Mouse (Mus musculus) embryonic facial prominence, embryonic 11.5 days (tissue): ENCODE measurements around the gene Auts2. TPM values are rescaled to one million over a fixed set of nuclear protein-coding genes. Genes with fewer than 3 reads are reported as not detected.

Experiments
- ATAC-seq: fragments of 200-750 bp; cut with Nextera tagmentation; replicated peaks from 2 replicates; pipeline ENCODE4 v1.8.0; 2017; ENCODE audit warnings: low read depth; ENCODE audit not compliant: insufficient number of reproducible peaks, low FRiP score, low TSS enrichment
- DNase-seq: peaks from one replicate; pipeline ENCODE4 v3.0.0-alpha.2; 2015; ENCODE audit warnings: low spot score
- H3K27ac ChIP-seq: fragments of 300-500 bp; sonication (generic); replicated peaks from 2 replicates; pipeline ENCODE4 v1.5.1; 2014; ENCODE audit warnings: mild to moderate bottlenecking, low read depth, low read length, control low read depth
- H3K27me3 ChIP-seq: fragments of 300-500 bp; sonication (generic); 2 replicates; pipeline ENCODE4 v1.6.1; 2014; ENCODE audit warnings: mild to moderate bottlenecking, low read length, moderate library complexity, mixed read lengths; ENCODE audit not compliant: control insufficient read depth, insufficient read depth
- H3K36me3 ChIP-seq: fragments of 300-500 bp; sonication (generic); replicated peaks from 2 replicates; pipeline ENCODE4 v1.6.1; 2014; ENCODE audit warnings: low read depth, mild to moderate bottlenecking, low read length, moderate library complexity, mixed read lengths; ENCODE audit not compliant: control insufficient read depth, insufficient read depth
- H3K4me1 ChIP-seq: fragments of 300-500 bp; sonication (generic); 2 replicates; pipeline ENCODE4 v1.6.1; 2014; ENCODE audit warnings: low read length, mixed read lengths; ENCODE audit not compliant: control insufficient read depth, insufficient read depth
- H3K4me2 ChIP-seq: fragments of 300-500 bp; sonication (generic); 2 replicates; pipeline ENCODE4 v1.6.1; 2014; ENCODE audit warnings: low read depth, mild to moderate bottlenecking, control low read depth, low read length, moderate library complexity
- H3K4me3 ChIP-seq: fragments of 300-500 bp; sonication (generic); 2 replicates; pipeline ENCODE4 v1.5.1; 2014; ENCODE audit warnings: low read depth, low read length, control low read depth
- H3K9ac ChIP-seq: fragments of 300-500 bp; sonication (generic); replicated peaks from 2 replicates; pipeline ENCODE4 v1.6.1; 2014; ENCODE audit warnings: mild to moderate bottlenecking, control low read depth, low read length
- H3K9me3 ChIP-seq: fragments of 300-500 bp; sonication (generic); replicated peaks from 2 replicates; pipeline ENCODE4 v1.6.1; 2016; ENCODE audit warnings: mild to moderate bottlenecking, low read length, inconsistent platforms, mixed read lengths; ENCODE audit not compliant: control insufficient read depth
- WGBS: fragments of 180-500 bp; shearing (Covaris S2); extraction: QIAGEN DNeasy Blood & Tissue Kit; methylation state at CpG from one replicate; pipeline ENCODE4 v1.1.7; 2014; 5-methylcytosine and 5-hydroxymethylcytosine counted together
- polyA plus RNA-seq: library from polyadenylated mRNA; unstranded; fragments of >200 nt; fragmentation: Nextera tagmentation; extraction: Ambion mirVana; gene quantifications from 2 replicates; pipeline ENCODE4 v1.2.1, GENCODE M21; 2014

The Auts2 gene
- polyA plus RNA-seq, 1 experiment from 2014 or later: 30.5 TPM

GRCm38 (mm10) chr5:131597503-131597902, 945.6 kb downstream of the Auts2 start:
- WGBS: 62% methylated on average over 3 of the region's 3 CpGs
- H3K4me2 ChIP-seq: no peak overlapping the region
- no peaks in the 10 kb centered on the region for H3K36me3 ChIP-seq
- DNase-seq (no peak), ATAC-seq (no peak)
- peaks cover 9% of the 10 kb centered on the region for H3K4me1 ChIP-seq
- no peak overlapping the region for H3K4me3 ChIP-seq
- no peaks in the 10 kb centered on the region for H3K27me3 ChIP-seq
- no peak overlapping the region for H3K27ac ChIP-seq
- H3K9ac ChIP-seq: no peak overlapping the region
- no peaks in the 10 kb centered on the region for H3K9me3 ChIP-seq

DNA sequence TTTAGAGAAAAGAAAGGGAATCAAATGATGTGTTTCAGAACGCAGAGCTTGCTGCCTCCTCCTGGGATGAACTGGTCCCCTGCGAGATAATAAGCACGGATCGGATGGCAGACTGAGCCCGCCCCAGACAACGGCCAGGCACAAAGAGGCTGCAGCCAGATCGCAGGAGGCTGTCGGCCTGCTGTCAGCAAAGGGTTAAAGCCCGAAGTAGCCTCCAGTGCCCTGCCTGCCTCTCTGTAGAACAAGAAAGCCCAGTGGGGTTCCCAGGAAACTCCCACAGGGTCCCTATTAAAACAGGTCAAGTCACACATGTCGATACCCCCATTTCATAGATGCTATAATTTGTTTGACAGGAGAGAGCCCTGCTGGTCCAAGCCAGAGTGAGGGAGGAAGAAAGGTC, 946.6 kb downstream of the Auts2 start:
- under 1% methylated on average over 10 of the region's 10 CpGs for WGBS
- DNase-seq: peak; percentile 57
- Histone ChIP-seq H3K4me2 (no peak overlapping the region; the same call in 1 of the 2 replicates), H3K4me1 (peaks cover 9% of the 10 kb centered on the region), H3K9me3 (no peaks in the 10 kb centered on the region), H3K27ac (no peak overlapping the region), H3K4me3 (no peak overlapping the region), H3K9ac (no peak overlapping the region), H3K27me3 (no peaks in the 10 kb centered on the region), H3K36me3 (no peaks in the 10 kb centered on the region)
- 0 out of 2 replicates have a peak, but pooled peaks have one; percentile 26 for ATAC-seq

GRCm38 (mm10) chr5:131595730-131596129, 947.4 kb downstream of the Auts2 start:
- H3K27me3 ChIP-seq: no peaks in the 10 kb centered on the region
- ATAC-seq: no peak
- peaks cover 7% of the 10 kb centered on the region for H3K4me1 ChIP-seq
- no peak overlapping the region for H3K27ac ChIP-seq
- DNase-seq: no peak
- H3K36me3 ChIP-seq: no peaks in the 10 kb centered on the region
- no peak overlapping the region for H3K4me3 ChIP-seq
- WGBS: 24% methylated on average over 8 of the region's 8 CpGs
- H3K4me2 ChIP-seq: no peak overlapping the region
- H3K9me3 ChIP-seq: no peaks in the 10 kb centered on the region
- no peak overlapping the region for H3K9ac ChIP-seq

DNA sequence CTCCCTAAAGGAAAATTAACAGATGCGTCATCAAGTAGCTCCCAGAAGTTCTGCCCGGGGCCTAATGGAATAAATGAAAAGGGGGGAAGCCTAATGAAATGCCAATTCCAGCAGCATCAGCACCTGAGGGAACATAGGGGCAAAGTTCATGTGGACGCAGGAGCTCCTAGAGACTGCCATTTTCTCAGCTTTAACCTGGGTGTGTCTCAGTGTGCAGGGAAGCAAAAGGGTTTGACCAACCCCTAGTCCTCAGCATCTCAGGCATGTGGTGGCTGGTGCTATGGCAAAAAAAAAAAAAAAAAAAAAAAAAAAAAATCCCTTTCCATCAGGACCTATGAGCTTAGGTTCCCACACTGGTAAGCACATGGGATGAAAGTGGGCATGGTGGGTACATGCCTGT, 948.5 kb downstream of the Auts2 start:
- Histone ChIP-seq H3K4me3 (no peak overlapping the region), H3K9me3 (no peaks in the 10 kb centered on the region), H3K27ac (no peak overlapping the region), H3K9ac (no peak overlapping the region), H3K4me2 (no peak overlapping the region), H3K27me3 (no peaks in the 10 kb centered on the region), H3K36me3 (no peaks in the 10 kb centered on the region), H3K4me1 (peaks cover 3% of the 10 kb centered on the region; the same call in 1 of the 2 replicates)
- no peak for DNase-seq
- no peak for ATAC-seq
- WGBS: 70% methylated on average over 3 of the region's 3 CpGs

DNA sequence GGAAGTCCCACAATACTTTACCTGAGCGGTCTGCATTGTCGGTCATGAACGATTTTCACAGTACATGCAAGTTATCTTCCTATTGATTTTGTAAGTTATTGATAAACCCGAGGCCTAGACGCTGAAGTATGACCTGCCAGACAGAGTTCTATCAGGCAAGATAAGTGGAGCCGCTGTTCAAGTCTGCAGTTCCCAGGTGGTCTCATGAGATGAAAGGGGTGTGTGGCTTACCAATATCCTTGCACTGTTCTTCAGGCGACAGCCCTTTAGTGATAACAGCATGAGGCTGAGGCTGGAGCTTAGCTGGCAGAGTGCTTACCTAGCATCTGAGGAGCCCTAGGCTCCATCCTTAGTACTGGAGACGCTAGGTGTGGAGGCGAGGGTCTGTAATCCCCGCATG, 949.9 kb downstream of the Auts2 start:
- WGBS: 92% methylated on average over 10 of the region's 10 CpGs
- peaks cover 3% of the 10 kb centered on the region; the same call in 1 of the 2 replicates for H3K4me1 ChIP-seq
- no peak overlapping the region for H3K9ac ChIP-seq
- no peak overlapping the region for H3K27ac ChIP-seq
- DNase-seq (no peak), ATAC-seq (no peak)
- no peaks in the 10 kb centered on the region for H3K27me3 ChIP-seq
- H3K4me2 ChIP-seq: no peak overlapping the region
- no peaks in the 10 kb centered on the region for H3K36me3 ChIP-seq
- no peak overlapping the region for H3K4me3 ChIP-seq
- H3K9me3 ChIP-seq: no peaks in the 10 kb centered on the region

DNA sequence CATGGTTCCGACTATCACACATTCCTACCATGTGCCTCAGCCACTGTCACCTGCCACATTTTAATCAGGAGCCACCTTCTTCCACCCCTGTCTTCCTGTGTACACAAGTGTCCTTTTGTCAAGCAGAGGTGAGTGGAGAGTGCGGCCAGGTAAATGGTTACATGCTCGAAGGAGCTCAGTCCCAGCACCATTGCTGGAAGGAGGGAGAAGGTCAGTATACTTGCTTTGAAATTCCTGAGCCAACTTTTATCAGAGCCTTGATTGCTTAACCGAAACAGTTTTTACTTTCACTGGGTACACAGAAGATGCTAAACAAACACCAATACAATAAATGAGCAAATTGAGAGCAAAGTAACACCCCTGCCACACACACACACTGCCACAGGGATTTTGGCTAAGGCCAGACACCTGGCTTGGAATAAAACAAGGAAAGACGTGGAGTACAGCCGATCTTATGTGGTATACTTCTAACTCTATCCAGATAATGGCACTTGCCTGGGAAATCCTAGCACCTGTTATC, 953.1 kb downstream of the Auts2 start:
- ATAC-seq (no peak), DNase-seq (no peak)
- H3K27me3 ChIP-seq: no peaks in the 10 kb centered on the region
- H3K4me1 ChIP-seq: peaks cover 3% of the 10 kb centered on the region; the same call in 1 of the 2 replicates
- H3K4me2 ChIP-seq: no peak overlapping the region
- H3K9me3 ChIP-seq: no peaks in the 10 kb centered on the region
- WGBS: 92% methylated on average over 6 of the region's 6 CpGs
- no peak overlapping the region for H3K4me3 ChIP-seq
- H3K9ac ChIP-seq: no peak overlapping the region
- no peaks in the 10 kb centered on the region for H3K36me3 ChIP-seq
- H3K27ac ChIP-seq: no peak overlapping the region

DNA sequence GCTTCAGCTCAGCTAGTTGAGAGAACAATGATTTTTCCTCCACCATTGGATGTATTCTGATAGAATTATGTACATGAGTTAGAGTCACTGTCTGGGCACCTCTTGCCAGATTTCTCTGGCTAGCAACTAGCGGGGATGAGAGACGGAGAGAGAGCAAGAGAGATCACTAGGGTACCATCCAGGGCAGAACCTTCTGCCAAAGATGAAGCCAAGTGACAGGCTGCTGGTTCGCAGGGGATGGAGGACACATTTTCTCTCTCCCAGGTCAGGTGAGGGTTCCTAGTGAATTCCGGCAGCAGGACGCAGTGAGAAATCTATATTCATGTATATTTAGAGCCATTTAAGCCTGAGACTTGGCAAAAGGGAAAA, 956.8 kb downstream of the Auts2 start:
- WGBS: 82% methylated on average over 5 of the region's 5 CpGs
- Histone ChIP-seq H3K27ac (no peak overlapping the region), H3K9ac (no peak overlapping the region), H3K4me2 (no peak overlapping the region), H3K9me3 (no peaks in the 10 kb centered on the region), H3K36me3 (no peaks in the 10 kb centered on the region), H3K27me3 (no peaks in the 10 kb centered on the region), H3K4me1 (peaks cover 3% of the 10 kb centered on the region; the same call in 1 of the 2 replicates), H3K4me3 (no peak overlapping the region)
- DNase-seq (no peak), ATAC-seq (no peak)

DNA sequence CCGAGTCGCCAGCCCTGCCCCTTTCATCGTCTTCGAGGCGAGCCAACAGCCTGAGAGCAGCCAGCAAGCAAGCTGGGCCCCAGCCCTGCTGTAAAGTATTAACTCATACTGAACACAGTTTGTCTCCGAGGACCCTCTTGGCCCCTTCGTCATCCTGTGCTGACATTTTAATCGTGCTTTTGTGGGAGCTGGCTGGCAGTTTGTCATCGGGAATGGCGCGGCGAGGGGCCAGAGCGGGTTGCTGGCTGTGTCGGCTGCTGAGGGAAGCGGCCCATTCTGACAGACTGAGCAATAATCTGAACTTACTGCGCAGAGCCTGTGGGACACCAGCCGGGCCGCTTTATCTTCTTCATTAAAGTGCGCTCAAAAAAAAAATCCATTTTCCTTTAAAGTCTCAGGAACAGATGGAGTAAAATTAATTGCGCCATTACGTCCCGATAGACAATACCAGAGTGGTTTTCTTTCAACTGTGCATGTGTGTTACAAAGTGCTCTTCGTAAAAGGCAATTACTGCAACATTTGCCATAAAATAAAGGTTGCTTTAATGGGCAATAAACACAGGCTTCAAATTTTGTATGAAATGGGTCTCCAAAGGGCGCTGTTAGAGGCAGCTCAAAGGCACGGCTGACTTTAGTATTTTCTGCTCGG, 957.3 kb downstream of the Auts2 start:
- H3K4me1 ChIP-seq: peaks cover 3% of the 10 kb centered on the region; the same call in 1 of the 2 replicates
- DNase-seq (peak; percentile 39), ATAC-seq (no peak)
- WGBS: 43% methylated on average over 26 of the region's 26 CpGs
- H3K27me3 ChIP-seq: no peaks in the 10 kb centered on the region
- H3K9me3 ChIP-seq: no peaks in the 10 kb centered on the region
- no peak overlapping the region for H3K4me3 ChIP-seq
- H3K4me2 ChIP-seq: 0 out of 2 replicates have a peak overlapping the region, but pooled peaks have one; percentile 10
- no peaks in the 10 kb centered on the region for H3K36me3 ChIP-seq
- peak overlapping the region; percentile 39; the same call in 1 of the 2 replicates for H3K9ac ChIP-seq
- H3K27ac ChIP-seq: no peak overlapping the region
